Mouse (Mus musculus): ENCODE data around the gene Gmeb2.

- no peak for TF ChIP-seq CTCF (conservative IDR thresholded peaks at IDR 0.05; ENCODE audit: insufficient read depth, insufficient read length, low read depth, low read length)
- TF ChIP-seq POLR2A (IDR thresholded peaks at IDR 0.05; ENCODE audit: low read depth, low read length) = no peak
Observed at GRCm38 (mm10) chr2:181212389-181213020, 75.3 kb downstream of the Gmeb2 start.

Data from kidney, adult 2 months (tissue).